Mouse (Mus musculus) thymus, postnatal 10 days (tissue): ENCODE measurements around the gene Adap1.

Experiments
- DNase-seq, 2 experiments: peaks; one replicate each; pipeline ENCODE4 v3.0.0; 2021; ENCODE audit warnings: low spot score in 2 of 2

Adap1 gene

DNA sequence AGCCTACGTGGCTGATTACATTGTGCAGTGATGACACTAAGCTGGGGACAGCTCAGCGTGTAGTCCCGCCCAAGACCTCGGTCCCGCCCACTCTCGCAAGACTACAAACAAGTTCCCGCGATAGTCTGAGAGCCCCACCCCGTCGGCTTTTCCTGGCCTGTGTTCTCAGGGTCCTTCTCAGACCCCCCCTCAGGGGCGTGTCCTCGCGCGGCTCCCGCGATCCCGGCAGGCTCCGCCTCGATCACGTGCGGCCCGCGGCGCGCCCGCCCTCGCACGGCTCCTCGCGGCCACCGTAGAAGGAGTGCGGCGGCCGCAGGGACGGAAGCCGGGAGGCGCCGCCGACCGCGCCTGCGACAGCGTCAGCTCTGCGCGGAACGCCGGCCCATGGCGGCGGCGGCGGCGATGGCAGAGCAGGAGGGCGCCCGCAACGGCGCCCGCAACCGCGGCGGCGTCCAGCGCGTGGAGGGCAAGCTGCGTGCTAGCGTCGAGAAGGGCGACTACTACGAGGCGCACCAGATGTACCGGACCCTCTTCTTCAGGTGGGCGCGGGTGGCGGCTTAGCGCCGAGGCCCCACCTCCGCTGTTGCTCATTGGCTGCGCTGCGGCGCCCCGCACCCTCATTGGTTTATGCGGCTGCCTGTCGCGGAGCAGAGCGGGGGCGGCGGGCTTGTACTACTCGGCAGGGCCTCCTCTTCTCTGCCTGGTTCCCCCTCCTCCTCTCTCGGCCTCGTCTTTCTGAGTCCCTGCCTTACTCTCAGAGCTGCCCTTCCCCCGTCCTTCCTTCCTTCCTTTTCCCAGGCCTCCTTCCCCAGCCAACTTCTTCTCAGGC, 73.1 kb downstream of the Adap1 start, which contains the start of gene Get4:
Get4 (plus strand) TSS at position 244 of the 829 bp plus-strand sequence.
- peak; percentile 99 to 100 for DNase-seq

DNA sequence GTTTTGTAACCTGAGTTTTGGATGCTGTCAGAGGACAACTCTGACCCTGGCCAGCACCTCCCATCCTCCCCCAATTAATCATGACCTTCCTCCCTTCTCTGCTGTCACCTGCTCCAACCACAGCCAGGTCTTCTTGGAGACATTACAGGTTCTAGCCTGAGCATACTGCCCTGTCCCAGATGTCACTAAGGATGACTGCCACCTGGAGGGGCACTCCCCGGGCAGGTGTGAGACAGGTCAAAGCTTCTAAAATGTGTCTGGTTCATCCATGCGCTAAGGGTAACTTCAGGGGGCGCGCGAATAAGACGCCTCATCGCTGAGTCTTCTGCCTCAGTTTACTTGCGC, 73.7 kb downstream of the Adap1 start:
- DNase-seq, result no peak

DNA sequence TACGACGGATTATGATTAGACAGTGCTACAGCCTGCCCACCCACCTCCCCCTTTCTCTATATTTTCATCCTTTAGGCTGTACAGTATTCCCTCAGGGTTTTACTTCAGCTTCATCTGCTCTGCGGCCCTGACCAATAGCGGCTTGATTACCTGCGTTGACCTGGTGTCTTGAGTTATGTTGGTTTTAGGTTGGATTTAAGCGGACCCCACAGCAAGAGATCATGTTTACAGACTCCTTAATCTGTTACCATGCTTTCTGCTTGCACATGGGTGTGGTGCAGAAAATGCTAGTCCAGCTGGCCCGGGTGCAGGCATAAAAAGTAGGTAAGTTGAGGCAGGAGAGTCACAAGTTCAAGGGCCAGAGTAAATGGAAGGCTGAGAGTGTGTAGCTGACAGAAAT, 74.1 kb downstream of the Adap1 start:
- no peak for DNase-seq

DNA sequence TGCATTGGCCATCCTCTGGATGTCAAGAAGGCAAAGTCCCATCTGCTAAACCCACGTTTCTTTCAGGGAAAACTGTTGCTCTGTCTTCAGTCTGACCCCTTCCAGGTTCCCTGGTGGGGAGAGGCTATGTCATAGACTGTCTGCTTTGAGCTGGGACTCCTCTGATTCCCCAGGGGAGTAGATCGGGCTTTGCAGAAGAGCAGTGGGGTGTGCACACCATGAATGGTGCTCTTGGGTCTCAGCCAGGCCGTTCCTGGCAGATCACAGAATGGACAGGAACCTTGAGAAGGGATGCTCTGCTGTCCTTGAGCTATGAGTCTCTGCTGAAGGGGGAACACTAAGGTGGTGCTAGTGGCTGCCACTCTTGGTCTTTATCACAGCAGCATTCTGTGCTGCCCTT, 76.6 kb downstream of the Adap1 start:
- DNase-seq, result no peak

DNA sequence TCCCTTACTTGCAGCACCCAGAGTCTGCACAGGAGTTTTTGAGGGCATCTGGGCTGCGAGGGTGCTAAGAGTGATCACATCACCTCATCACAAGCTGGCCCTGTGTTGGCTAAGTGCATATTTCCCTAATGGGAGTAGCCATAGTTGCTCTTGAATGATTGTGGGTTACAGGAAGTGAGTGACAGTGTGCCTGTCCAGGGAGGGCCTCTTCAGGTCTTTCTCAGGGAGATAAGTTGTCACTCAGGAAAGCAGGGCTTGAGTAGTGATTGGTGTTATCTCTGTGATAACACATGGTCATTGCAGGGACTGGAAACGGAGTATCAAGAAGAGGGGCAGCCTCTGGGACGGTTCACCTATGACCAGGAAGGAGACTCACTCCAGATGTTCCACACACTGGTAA, 77.7 kb downstream of the Adap1 start:
- no peak for DNase-seq

DNA sequence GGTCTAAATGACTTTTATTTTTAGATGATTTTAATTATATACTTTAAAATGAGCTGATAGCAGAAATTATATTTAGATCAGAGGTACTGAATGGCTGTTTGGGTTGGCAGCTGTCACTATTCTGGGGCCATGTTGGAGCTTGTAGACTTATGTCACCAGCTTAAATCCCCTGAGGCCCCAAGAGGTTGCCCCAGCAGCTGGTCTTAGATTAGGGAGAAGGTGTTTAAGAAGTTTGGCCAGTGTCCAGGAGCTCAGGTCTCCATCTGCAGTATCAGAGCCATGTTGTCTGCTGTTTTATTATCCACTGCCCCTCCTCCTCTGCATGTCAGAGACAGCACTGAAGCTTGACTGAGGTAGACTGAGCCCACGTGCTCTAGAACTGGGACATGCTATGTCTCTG, 82.0 kb downstream of the Adap1 start:
- DNase-seq, result no peak

DNA sequence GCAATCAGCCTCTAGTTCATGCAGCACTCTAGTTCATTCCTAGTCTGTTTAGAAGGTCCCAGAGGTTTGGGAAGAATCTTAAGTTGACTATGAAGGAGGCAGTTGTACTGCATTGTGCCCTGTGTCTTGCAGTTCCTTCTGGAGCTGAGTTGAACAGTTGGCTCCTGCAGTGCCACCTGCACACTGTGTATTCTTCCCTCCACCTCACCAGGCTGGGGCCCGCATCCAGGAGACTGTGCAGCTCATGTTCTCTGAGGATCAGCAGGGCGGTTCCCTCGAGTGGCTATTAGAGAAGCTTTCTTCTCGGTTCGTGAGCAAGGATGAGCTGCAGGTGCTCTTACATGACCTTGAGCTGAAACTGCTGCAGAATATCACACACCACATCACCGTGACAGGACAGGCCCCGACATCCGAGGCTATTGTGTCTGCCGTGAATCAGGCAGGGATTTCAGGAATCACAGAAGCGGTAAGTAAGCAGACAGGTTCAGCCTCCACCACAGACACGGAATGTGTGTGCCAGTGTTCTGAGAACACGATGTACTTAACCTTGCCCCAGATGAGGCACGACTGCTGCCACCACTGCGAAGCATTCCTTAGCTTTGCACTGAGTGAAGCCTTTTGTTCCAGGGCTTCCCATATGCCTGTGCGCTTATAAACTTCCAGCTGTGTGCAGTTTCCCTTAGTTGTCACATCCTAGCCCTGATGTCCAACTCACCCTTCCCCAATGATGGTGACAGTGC, 84.2 kb downstream of the Adap1 start:
- DNase-seq, result no peak

DNA sequence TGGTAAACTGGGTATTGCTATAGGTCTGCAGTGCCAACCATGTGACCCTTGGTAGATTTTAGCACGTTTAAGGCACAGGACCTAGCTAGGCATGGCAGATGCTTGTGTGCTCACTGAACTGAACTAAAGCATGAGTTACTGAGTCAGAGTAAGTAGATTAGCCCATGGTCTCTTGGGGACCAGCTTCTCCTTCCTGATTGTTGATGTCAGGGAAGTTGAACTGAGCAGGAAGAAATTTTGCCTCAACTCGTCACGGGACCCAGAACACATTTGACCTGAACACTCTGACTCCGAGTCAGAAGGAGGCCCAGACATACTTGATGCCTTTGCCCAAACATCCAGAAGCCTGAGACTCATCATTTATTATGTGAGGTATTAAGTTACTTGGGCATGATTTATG, 88.0 kb downstream of the Adap1 start:
- no peak for DNase-seq

DNA sequence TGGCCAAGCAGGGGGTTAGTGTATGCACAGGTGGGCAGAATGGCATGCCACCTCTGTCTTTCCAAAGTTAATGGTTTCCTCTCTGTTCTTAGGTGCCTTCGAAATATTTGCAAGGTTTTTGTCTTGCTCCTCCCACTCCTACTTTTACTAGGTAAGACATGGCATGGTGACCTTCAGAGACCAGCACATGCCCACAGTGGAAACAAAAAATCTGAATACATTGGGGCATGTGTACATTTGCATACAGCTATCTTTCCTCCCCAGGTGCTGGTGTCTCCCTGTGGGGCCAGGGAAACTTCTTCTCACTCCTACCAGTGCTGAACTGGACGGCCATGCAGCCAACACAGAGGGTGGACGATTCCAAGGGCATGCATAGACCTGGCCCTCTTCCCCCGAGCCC, 91.0 kb downstream of the Adap1 start:
- no peak for DNase-seq

DNA sequence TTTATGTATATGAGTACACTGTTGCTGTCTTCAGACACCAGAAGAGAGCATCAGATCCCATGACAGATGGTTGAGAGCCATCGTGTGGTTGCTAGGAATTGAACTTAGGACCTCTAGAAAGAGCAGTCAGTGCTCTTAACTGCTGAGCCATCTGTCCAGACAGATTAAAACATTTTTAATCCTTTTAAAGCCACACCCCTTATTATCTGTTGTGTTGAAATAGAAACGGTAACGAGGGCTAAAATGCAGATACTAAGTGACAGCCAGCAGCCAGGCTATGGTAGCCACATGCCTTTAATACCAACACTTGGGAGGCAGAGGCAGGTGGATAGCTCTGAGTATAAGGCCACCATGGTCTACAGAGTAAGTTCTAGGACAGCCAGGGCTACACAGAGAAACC, 93.3 kb downstream of the Adap1 start:
- no peak for DNase-seq

DNA sequence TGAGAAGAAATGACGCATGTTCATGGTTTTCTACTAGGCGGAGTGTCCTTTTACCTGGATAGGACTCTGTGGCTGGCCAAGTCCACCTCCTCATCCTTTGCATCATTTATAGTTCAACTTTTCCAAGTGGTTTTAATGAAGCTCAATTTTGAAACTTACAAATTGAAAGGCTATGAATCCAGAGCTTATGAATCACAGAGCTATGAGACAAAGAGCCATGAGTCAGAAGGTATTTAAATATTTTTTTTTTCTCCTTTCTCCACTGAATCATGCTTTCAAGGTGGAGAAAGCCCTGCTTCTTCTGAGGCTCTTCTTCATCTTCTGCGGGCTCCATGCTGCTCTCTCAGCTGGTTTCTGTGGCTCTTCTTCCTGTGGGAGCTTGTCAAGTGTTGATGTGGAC, 95.7 kb downstream of the Adap1 start:
- DNase-seq, result no peak

DNA sequence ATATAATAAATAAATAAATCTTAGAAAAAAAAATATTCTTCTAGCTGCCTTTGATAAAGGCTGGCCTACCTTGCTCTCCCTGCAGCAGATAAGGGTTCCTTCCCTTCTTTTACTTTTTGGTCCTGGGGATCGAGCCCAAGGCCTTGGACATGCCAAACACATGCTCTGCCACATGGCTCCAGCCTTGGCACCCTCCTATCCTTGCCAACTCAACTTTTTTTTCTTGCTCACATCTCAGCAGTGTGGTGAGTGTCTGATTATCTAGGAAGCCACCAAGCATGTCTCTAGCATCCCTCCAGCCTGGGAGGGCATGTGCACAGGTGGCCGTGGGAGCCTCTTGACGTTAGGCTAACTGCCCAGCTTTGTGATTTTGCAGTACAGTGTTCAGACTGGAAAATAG, 97.1 kb downstream of the Adap1 start:
- no peak for DNase-seq

DNA sequence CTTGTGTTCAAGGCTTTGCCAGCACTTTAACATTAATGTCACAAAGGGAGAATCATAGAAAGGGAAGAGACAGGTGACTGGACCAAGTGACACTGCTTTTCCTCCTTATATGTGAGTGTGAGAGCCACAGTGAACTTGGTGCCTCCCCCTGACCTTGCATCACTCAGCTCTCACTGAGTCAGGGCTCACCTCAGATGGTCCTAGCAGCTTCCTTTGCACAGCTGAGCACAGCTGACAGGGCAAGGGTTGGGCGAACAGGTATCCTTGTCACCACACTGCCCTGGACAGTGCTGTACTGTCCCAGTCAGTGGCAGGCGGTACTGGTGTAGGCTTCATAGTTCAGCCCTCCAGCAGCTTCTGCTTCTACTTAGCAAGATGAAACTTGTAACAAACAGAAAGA, 97.8 kb downstream of the Adap1 start:
- no peak for DNase-seq

DNA sequence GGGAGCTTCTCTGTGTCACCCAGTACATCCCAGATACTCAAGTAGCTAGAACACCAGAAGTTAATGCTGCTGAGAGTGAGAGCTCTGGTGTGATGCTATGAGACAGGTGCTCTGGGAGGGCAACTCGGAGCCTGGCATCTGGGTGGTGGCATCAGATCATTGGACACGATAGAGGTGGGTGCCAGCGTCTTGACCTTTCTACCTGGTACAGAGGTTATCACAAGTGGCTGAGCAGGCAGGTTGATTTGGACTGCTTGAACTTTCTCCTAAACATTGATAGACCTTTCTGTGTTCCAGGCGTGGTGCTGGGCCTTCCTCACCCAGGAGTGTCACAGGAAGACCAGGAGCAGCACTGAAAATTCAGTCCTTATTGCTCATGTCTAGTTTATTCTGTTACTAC, 98.2 kb downstream of the Adap1 start:
- DNase-seq, result no peak

DNA sequence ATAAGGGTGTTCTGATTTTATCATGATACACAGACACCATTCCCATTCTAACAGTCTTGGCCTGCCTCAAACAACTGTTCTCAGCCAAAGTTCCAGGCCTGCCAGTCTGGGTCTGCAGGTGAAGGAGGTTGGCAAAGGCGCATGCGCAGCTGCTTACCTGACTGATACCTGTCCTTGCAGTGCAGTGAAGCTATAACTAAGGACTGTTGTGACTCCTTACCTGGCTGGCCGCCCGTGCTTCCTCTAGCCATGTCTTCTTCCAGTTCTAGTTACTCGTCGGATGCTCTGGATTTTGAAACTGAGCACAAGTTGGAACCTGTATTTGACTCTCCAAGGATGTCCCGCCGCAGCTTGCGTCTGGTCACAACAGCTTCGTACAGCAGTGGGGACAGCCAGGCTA, 102.1 kb downstream of the Adap1 start:
- DNase-seq, result no peak
